Mouse (Mus musculus) kidney, adult 18-20 months (tissue): ENCODE results near the gene Dmpk.

Source experiments
- DNase-seq: peaks from one replicate; pipeline ENCODE4 v3.0.0; 2021

The Dmpk gene

DNA sequence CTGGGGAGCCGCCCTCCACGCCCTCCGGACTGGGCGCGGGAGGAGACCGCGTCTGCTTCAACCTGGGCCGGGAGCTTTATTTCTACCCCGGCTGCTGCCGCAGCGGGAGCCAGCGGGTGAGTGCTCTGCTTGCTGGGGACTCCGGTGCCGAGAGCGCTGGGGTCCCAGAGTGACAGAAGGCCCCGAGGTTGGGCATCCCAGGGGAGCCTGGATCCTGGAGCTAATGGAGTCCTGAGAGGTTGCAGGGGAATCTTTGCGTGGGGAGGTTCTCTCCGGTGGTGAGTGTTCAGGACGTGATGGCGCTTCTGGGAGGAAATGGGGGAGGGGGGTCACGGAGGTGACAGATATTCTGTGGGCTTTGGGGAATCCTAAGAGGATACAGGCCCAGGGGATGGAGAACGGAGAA lies 7.1 kb upstream of the Dmpk start:
- DNase-seq, result peak; percentile 33

DNA sequence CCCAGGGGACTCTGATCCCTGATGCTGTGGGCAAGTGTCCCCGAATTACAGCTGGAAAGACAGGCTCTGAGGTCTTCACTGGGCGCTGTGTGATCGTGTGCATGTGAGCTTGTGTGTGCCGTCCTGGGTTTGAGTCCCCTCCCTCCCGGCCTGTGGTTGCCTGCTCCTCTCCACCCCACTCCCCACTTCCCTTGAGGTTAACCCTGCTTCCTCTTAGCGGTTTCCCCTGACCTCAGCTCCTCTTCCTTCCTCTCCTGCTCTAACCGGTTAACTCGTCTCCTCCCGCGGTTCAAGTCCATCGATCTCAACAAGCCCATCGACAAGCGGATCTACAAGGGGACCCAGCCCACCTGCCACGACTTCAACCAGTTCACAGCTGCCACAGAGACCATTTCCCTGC lies 5.9 kb upstream of the Dmpk start:
- no peak for DNase-seq

DNA sequence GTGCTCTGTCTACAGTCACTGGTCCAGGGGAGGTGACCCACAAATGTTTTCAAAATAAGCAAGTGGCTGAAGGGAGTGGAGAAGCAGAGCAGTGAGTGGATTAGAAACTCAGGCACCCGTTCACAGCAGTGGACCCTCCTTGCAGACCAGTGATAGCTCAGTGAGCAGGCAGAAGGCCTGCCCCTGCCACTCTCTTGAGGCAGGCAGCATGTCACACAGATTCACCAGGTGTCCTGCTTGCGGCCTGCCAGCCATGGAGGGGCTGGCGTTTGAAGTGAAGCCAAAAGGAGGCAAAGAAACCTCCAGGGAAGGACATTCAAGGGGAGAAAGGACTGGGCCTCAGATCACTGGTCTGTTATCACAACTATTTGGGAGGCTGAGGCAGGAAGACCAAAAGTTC lies 4.9 kb upstream of the Dmpk start:
- DNase-seq, result no peak

DNA sequence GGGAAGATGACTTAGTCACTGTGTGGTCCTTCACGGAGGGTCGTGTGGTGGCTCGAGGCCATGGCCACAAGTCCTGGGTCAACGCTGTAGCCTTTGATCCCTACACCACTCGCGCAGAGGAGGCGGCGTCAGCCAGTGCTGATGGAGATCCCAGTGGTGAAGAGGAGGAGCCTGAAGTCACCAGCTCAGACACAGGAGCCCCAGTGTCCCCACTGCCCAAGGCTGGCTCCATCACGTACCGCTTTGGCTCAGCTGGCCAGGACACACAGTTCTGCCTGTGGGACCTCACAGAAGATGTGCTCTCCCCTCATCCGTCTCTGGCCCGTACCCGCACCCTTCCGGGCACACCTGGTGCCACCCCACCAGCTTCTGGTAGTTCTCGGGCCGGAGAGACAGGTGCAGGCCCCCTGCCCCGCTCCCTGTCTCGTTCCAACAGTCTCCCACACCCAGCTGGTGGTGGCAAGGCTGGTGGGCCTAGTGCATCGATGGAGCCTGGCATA lies 3.1 kb upstream of the Dmpk start:
- no peak for DNase-seq

DNA sequence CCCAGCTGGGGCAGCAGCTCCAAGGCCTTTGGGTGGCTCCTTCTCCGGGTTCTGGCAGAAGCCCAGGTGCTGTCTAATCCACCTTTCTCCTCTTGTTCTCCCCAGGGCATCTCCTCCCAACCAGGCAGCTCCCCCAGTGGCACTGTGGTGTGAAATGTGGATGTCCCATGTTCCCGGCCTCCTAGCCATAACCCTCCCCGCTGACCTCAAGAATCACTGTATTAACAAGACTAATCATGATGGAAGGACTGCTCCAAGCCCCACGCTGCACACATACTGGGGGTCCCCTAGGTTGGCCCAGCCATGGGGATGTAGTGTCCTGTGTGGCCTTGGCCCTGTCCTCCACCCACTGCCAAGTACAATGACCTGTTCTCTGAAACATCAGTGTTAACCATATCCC lies 1.5 kb upstream of the Dmpk start:
- no peak for DNase-seq

DNA sequence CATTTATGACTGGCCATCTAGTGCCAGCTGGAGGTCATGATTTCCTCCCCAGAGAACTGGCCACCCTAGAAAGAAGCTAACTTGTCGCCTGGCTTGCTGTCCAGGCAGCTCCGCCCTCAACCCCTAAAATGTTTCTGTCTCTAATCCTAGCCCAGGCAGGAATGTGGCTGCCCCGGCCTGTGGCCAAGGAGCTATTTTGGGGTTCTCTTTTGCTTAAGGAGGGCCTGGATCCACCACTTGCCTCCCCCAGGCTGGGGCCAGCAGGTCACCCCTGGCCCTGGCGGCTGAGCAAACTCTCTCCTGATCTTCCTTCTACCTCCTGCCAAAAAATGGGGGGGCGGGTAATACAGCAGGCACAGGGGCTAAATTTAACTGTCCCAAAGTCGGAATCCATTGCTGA lies 553 bp upstream of the Dmpk start:
- DNase-seq, result peak; percentile 25

DNA sequence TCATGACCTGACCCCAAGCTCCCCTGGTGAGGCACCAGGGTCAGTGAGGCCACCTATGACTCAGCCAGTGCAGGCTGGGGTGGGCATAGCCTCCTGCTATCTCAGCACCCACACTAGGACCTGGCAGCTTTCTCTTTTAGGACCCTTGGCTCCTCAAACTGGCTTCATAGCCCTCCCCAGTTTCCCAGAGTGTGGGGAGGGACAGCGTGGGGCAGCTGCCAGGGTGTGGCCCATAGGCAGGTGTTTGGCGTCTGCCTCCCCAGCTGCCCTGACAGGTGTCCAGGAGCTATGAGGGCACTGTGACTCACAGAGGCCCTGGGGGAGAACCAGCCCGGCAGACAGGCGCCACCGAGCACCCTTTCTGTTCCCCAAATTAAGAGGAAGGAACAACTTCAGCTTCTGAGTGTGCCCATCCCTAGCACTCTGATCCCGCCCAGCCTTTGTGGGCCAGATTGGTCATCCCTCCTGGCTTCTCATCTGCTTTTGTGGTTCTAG lies 675 bp downstream of the Dmpk start:
- no peak for DNase-seq

DNA sequence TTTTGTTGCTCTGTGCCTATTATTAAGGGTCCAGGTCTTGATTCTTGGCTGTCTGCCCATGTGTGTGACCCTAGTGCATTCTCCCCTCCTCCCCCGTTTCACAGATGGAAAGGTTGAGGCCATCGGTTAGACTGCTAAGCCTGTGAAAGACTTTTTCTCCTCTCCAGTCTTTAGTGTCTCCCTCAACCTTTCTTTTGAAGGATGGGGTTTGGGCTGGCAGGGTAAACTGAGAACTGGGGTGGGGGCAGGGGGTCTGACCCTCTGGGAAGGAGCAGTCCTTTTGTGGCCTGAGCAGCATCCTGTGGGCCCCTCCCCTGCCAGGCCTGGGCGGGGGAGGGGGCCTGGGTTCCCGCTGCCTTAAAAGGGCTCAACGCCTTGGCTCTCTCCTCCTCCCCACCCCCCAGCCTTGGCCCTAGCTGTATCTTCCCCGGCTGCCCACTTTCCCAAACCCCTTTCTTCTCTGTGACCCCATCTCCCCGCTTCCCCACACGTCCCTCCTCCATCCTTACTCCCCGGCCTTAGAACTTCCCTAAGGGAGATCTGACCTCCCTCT lies 1.3 kb downstream of the Dmpk start:
- DNase-seq, result no peak

DNA sequence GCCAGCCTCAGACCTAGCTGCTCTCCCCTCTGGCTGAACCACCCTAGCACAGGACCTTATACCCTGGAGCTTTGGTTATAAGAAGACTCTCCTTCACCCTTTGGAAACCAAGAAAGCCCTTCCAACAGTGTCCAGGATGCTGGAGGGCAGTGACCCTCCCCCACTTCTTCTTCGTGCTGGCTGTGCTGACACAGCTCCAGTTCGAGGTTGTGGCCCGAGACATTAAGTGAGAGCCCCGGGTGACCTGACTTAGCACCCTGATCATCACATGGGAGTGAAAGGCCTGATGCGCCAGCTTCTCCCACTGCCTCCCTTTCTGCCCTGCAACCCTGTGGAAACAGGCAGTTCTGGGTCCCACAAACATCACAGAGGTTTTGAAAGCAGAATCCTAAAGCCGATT lies 1.8 kb downstream of the Dmpk start:
- DNase-seq, result no peak

DNA sequence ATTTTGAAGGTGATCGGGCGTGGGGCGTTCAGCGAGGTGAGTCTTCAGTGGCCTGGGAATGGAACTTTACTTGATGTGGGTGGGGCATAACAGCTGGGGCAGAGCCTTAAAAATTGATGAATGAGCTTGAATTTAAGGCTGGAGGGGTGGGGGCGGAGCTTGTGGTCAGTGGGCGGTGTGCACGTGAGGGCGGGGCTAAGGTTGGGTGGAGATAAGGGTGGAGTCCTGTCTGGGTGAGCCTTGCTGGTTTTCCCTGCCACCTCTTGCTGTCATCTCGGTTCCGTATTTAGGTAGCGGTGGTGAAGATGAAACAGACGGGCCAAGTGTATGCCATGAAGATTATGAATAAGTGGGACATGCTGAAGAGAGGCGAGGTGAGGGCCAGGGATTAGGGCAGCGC lies 2.4 kb downstream of the Dmpk start:
- peak; percentile 56 for DNase-seq

DNA sequence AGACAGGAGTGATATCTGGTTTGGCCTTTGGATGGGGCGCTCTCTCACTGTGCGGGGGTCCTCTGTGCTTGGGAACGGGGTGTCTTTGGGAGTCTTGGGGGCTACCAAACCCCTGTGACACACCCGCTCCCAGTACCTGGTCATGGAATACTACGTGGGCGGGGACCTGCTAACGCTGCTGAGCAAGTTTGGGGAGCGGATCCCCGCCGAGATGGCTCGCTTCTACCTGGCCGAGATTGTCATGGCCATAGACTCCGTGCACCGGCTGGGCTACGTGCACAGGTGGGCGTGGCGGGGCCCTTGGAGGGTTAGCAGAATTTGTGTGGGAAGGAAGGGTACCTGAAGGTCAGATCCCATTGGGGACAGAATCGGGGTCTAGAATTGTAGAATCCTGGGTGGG lies 3.1 kb downstream of the Dmpk start:
- DNase-seq, result no peak

DNA sequence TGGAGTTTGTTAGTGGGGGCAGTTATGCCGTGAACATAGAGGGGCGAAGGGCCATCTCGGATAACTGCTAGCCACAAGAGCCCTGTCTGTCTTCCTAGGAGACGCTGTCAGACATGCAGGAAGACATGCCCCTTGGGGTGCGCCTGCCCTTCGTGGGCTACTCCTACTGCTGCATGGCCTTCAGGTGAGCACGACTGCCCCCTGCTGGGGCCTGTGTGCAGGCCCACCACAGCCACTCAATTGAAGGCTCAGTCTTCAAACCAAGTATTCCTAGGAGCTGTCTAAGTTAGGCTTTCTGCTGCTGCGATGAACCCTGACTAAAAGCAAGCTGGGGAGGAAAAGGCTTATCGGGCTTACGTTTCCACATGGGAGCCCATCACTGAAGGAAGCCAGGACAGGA lies 5.2 kb downstream of the Dmpk start:
- peak; percentile 72 for DNase-seq

DNA sequence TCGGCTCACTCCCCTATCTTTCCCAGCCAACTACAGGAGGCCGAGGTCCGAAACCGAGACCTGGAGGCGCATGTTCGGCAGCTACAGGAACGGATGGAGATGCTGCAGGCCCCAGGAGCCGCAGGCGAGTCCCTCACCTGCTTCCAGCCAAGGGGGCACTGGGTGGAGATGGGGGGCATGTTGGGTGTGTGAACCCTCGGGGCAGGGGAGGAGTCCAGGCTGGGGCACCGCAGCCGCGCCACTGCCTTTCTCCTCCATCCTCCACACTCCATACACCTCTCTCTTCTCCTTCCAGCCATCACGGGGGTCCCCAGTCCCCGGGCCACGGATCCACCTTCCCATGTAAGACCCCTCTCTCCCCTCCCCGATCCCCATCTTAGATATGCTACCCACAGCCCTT lies 8.3 kb downstream of the Dmpk start:
- DNase-seq, result no peak

DNA sequence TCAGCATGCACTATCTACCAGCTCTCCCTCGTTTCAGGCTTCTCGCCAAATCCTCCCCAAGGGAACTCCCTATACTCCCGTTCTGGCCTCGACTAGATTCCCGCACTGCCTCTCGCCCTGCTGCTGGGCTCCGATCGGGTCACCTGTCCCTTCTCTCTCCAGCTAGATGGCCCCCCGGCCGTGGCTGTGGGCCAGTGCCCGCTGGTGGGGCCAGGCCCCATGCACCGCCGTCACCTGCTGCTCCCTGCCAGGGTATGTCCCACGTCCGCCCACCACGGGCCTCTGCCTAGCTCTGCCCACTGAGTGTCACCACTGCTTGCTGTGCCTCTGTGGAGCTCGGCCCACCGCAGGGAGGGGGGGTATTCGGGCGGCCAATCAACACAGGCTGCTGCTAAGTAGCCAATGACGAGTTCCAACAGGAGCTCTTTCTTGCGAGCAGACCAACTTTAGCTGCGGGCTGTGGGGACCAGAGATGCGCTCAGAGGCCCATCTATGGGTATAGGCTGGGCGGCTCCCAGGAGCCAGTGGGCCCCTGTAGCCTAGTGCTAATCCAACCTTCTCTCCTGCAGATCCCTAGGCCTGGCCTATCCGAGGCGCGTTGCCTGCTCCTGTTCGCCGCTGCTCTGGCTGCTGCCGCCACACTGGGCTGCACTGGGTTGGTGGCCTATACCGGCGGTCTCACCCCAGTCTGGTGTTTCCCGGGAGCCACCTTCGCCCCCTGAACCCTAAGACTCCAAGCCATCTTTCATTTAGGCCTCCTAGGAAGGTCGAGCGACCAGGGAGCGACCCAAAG lies 8.9 kb downstream of the Dmpk start:
- DNase-seq, result peak; percentile 67

DNA sequence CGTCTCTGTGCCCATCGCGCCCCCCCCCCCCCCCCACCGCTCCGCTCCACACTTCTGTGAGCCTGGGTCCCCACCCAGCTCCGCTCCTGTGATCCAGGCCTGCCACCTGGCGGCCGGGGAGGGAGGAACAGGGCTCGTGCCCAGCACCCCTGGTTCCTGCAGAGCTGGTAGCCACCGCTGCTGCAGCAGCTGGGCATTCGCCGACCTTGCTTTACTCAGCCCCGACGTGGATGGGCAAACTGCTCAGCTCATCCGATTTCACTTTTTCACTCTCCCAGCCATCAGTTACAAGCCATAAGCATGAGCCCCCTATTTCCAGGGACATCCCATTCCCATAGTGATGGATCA lies 9.5 kb downstream of the Dmpk start:
- DNase-seq, result peak; percentile 92

DNA sequence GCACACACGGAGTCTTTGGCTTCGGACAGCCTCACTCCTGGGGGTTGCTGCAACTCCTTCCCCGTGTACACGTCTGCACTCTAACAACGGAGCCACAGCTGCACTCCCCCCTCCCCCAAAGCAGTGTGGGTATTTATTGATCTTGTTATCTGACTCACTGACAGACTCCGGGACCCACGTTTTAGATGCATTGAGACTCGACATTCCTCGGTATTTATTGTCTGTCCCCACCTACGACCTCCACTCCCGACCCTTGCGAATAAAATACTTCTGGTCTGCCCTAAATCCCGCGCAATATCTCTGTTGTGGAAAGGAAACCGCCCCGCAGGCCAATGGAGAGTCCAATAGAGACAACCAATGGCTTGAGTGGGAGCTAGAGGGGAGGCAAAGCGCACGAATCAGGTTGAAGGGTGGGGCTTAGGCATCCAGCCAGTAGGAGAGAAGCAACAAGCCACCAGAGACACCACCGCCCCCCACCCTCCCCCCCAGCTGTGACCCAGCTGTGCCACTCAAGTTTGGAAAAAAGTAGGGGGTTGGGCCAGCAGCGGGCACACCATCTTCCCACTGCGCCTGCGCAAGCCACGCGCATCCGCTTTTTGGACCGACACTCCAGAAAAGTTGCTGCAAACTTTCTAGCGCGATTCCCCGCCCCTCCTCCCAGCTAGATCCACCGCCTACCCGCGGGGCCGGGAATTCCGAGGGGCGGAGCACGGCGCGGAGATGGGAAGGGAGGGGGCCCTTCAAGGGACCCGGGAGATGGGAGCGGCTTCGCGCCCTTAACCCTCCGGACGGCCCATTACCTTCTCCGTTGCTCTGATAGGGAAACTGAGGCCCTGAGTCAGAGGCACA lies 10.1 kb downstream of the Dmpk start:
- DNase-seq, result peak; percentile 96

DNA sequence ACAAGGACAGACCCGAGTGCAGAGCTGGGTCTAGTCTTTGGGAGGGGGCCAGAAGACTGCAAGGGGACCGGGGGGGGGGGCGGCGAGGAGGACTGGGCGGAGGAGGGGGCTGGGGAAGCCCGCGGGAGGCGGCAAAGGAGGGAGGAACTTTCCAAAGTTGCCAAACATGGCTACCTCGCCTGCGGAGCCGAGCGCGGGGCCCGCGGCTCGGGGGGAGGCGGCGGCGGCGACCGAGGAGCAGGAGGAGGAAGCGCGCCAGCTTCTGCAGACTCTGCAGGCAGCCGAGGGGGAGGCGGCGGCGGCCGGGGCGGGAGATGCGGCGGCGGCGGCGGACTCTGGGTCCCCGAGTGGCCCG lies 10.8 kb downstream of the Dmpk start, which contains the start of gene Six5:
Gene Six5, plus strand, starts transcription at position 124 of the 355 bp plus-strand sequence.
- no peak for DNase-seq

DNA sequence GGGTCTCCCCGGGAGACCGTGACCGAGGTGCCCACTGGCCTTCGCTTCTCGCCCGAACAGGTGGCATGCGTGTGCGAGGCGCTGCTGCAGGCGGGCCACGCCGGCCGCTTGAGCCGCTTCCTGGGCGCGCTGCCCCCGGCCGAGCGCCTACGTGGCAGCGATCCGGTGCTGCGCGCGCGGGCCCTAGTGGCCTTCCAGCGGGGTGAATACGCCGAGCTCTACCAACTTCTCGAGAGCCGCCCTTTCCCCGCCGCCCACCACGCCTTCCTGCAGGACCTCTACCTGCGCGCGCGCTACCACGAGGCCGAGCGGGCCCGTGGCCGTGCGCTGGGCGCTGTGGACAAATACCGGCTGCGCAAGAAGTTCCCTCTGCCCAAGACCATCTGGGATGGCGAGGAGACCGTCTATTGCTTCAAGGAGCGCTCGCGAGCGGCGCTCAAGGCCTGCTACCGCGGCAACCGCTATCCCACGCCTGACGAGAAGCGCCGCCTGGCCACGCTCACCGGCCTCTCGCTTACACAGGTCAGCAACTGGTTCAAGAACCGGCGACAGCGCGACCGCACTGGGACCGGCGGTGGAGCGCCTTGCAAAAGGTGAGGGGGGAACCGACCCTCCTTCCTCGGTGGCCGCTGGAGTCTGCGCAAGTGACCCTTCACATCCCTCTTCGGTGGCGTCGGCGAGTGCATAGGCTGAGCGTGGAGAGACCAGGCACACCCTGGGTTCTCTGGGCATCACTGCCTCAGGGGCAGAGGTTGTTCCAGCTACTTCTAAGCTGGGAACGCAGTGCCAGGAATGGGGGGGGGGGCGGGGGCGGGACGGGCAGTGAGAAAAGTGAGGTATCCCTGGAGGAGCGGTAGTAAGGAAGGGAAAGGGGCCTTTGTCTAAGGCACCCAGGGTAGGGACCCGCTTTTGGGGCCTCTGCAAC lies 11.4 kb downstream of the Dmpk start:
- peak; percentile 70 for DNase-seq

DNA sequence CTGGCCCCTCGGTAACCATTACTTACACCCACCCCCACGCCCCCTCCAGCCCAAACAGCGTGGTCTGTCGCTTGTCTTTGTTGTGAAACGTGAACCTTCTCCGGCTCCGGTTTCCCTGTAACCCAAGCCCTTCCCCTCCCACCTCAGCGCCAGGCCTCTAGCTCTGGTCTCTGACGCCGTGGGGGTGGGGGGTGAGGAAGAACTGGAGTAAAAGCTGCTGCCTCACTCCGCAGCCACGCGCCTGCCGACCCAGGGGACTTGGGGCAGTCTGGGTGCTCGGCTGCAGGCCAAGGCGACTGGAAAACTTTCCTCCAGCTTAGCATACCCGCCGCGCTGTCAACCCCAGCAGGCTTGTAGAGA lies 12.1 kb downstream of the Dmpk start:
- DNase-seq, result peak; percentile 55

DNA sequence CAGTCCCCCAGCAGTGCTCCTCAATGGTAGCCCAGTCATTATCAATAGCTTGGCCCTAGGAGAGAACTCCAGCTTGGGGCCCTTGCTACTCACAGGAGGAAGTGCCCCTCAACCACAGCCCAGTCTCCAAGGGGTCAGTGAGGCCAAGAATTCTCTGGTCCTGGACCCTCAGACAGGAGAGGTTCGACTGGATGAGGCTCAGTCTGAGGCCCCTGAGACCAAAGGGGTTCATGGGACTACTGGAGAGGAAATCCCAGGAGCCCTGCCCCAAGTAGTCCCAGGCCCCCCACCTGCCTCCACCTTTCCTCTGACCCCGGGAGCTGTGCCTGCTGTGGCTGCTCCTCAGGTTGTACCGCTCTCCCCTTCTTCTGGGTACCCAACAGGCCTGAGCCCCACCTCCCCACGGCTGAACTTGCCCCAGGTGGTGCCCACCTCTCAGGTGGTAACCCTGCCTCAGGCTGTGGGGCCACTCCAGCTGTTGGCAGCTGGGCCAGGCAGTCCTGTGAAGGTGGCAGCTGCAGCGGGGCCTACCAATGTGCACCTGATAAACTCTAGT lies 12.8 kb downstream of the Dmpk start:
- DNase-seq, result no peak

DNA sequence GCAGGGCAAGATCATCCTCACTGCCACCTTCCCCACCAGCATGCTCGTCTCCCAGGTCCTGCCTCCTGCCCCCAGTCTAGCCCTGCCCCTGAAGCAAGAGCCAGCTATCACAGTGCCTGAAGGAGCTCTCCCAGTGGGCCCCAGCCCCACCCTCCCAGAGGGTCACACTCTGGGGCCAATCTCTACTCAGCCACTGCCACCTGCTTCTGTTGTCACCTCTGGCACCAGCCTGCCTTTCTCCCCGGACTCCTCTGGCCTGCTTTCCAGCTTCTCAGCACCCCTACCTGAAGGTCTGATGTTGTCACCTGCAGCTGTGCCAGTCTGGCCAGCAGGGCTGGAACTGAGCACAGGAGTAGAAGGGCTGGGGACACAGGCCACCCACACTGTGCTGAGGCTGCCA lies 13.6 kb downstream of the Dmpk start:
- no peak for DNase-seq

DNA sequence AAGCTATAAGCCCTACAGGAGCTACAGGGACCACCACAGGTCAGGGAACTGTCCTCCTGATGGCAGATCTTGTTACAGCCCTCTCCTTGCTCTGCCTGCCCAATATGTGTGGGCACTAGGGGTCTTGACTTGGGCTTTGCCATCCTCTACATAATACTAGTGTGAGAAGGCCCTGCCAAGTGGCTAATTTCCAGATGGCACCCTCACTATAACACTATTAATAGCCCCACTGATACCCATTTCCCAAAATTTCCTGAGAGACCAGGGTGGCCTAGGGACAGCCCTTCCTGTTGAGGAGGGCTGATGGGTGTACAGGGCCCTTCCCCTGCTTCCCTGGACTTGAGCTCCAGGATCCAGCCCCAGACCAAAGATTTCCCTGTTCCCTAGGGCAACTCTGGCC lies 14.2 kb downstream of the Dmpk start:
- no peak for DNase-seq
